Mouse (Mus musculus) liver, adult 2 months (tissue): ENCODE measurements around the gene Ppp1r37. TPM values are rescaled to one million over a fixed set of nuclear protein-coding genes. Genes with fewer than 3 reads are reported as not detected.

ENCODE experiments used
- DNase-seq: peaks from one replicate; pipeline ENCODE4 v3.0.0-alpha.2; 2011; ENCODE audit warnings: low read depth, low spot score; ENCODE audit errors: extremely low read depth
- H3K27ac ChIP-seq: fragments of 200-500 bp; replicated peaks from 2 replicates; pipeline ENCODE4 v1.5.1; 2012; ENCODE audit warnings: low read depth, mild to moderate bottlenecking, control low read depth, inconsistent platforms, low read length; ENCODE audit not compliant: insufficient read depth
- H3K27me3 ChIP-seq: fragments of 200-500 bp; 2 replicates; pipeline ENCODE4 v1.6.1; 2012; ENCODE audit warnings: mild to moderate bottlenecking, moderate library complexity, low read length, inconsistent platforms; ENCODE audit not compliant: control insufficient read depth, insufficient read depth
- H3K36me3 ChIP-seq: fragments of 200-500 bp; 2 replicates; pipeline ENCODE4 v1.6.1; 2012; ENCODE audit warnings: low read length, inconsistent platforms; ENCODE audit not compliant: control insufficient read depth, insufficient read depth
- H3K4me1 ChIP-seq: fragments of 200-500 bp; 2 replicates; pipeline ENCODE4 v1.6.1; 2011; ENCODE audit warnings: low read length; ENCODE audit not compliant: control insufficient read depth, insufficient read depth
- H3K4me3 ChIP-seq: fragments of 200-500 bp; 2 replicates; pipeline ENCODE4 v1.5.1; 2011; ENCODE audit warnings: low read depth, mild to moderate bottlenecking, control low read depth, low read length, moderate library complexity; ENCODE audit not compliant: insufficient read depth
- H3K79me2 ChIP-seq: fragments of 200-500 bp; 2 replicates; pipeline ENCODE4 v1.6.1; 2012; ENCODE audit warnings: inconsistent platforms, mild to moderate bottlenecking, low read length, moderate library complexity; ENCODE audit not compliant: control insufficient read depth, insufficient read depth
- H3K9ac ChIP-seq: fragments of 200-500 bp; 2 replicates; pipeline ENCODE4 v1.6.1; 2012; ENCODE audit warnings: low read depth, mild to moderate bottlenecking, control low read depth, inconsistent platforms, low read length
- CTCF ChIP-seq: fragments of 200-500 bp; IDR thresholded peaks from 2 replicates; pipeline ENCODE4 v1.5.1; 2011; ENCODE audit warnings: low read depth, low read length, control low read depth
- POLR2A ChIP-seq: fragments of 200-500 bp; IDR thresholded peaks from 2 replicates; pipeline ENCODE4 v1.6.1; 2011; ENCODE audit warnings: low read length, control low read depth; ENCODE audit not compliant: insufficient read depth; ENCODE audit errors: extremely low read depth
- WGBS: fragments of 180-500 bp; shearing (Covaris S2); methylation state at CpG from one replicate; pipeline ENCODE4 v1.1.7; 2018; 5-methylcytosine and 5-hydroxymethylcytosine counted together
- polyA plus RNA-seq: library from polyadenylated mRNA; depleted of rRNA; stranded (reverse); fragments of >200 nt; gene quantifications from 2 replicates; pipeline ENCODE4 v1.2.3, GENCODE M21; 2012
- total RNA-seq: library from RNA; depleted of rRNA; stranded (reverse); fragments of >200 nt; gene quantifications from 2 replicates; pipeline ENCODE4 v1.2.3, GENCODE M21; 2014

Gene Ppp1r37
- total and polyA plus RNA-seq, 2 experiments = 25.0 to 84.2 TPM

GRCm38 (mm10) chr7:19501658-19502057 is 61.2 kb downstream of the Ppp1r37 start:
- 79% methylated on average over 4 of the region's 4 CpGs for WGBS
- H3K27ac ChIP-seq = peak overlapping the region; percentile 75

GRCm38 (mm10) chr7:19500420-19501363 is 62.2 kb downstream of the Ppp1r37 start:
- Histone ChIP-seq H3K27ac (peak overlapping the region; percentile 75), H3K36me3 (no peaks in the 10 kb centered on the region), H3K4me1 (peaks cover 15% of the 10 kb centered on the region), H3K27me3 (no peaks in the 10 kb centered on the region), H3K4me3 (no peak overlapping the region), H3K79me2 (no peaks in the 10 kb centered on the region), H3K9ac (no peak overlapping the region)
- peak; percentile 58 for DNase-seq
- WGBS = 46% methylated on average over 12 of the region's 12 CpGs
- TF ChIP-seq POLR2A (no peak), CTCF (no peak)

More at GRCm38 (mm10) chr7:19501658-19502057, 61.2 kb downstream of the Ppp1r37 start:
- Histone ChIP-seq H3K9ac (no peak overlapping the region), H3K4me1 (peaks cover 15% of the 10 kb centered on the region), H3K27me3 (no peaks in the 10 kb centered on the region), H3K79me2 (no peaks in the 10 kb centered on the region), H3K4me3 (no peak overlapping the region), H3K36me3 (no peaks in the 10 kb centered on the region)
- no peak for TF ChIP-seq POLR2A
- no peak for TF ChIP-seq CTCF
- DNase-seq = no peak

- WGBS = under 1% methylated on average over 4 of the region's 4 CpGs
- TF ChIP-seq POLR2A = no peak
- no peak for TF ChIP-seq CTCF
- Histone ChIP-seq H3K4me1 (peaks cover 15% of the 10 kb centered on the region), H3K9ac (no peak overlapping the region), H3K36me3 (no peaks in the 10 kb centered on the region), H3K27me3 (no peaks in the 10 kb centered on the region), H3K27ac (peak overlapping the region; percentile 24), H3K79me2 (no peaks in the 10 kb centered on the region), H3K4me3 (no peak overlapping the region)
- peak; percentile 86 for DNase-seq
Measured at GRCm38 (mm10) chr7:19498326-19498725, 64.5 kb downstream of the Ppp1r37 start.

DNA sequence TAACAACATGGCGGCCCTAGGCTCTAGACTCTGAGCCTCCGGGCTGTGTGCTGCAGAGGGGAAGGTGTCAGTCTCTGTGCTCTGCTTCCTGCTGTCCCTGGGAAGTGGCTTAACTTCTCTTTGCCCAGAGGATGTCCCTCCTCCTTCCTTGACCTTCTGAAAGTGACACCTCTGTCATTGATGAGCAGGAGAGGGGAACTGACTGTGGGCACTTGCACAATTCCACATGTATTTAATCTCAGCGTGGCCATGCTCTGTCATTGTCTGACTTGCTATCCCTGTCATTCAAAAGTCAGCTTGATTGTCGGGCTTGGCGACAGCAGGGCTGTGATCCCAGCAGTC is 66.7 kb downstream of the Ppp1r37 start:
- Histone ChIP-seq H3K79me2 (no peaks in the 10 kb centered on the region), H3K27me3 (no peaks in the 10 kb centered on the region), H3K36me3 (no peaks in the 10 kb centered on the region), H3K4me3 (no peak overlapping the region), H3K27ac (peak overlapping the region; percentile 26), H3K4me1 (peaks cover 15% of the 10 kb centered on the region), H3K9ac (no peak overlapping the region)
- no peak for TF ChIP-seq POLR2A
- TF ChIP-seq CTCF = no peak
- WGBS = 71% methylated on average over 5 of the region's 5 CpGs
- no peak for DNase-seq

DNA sequence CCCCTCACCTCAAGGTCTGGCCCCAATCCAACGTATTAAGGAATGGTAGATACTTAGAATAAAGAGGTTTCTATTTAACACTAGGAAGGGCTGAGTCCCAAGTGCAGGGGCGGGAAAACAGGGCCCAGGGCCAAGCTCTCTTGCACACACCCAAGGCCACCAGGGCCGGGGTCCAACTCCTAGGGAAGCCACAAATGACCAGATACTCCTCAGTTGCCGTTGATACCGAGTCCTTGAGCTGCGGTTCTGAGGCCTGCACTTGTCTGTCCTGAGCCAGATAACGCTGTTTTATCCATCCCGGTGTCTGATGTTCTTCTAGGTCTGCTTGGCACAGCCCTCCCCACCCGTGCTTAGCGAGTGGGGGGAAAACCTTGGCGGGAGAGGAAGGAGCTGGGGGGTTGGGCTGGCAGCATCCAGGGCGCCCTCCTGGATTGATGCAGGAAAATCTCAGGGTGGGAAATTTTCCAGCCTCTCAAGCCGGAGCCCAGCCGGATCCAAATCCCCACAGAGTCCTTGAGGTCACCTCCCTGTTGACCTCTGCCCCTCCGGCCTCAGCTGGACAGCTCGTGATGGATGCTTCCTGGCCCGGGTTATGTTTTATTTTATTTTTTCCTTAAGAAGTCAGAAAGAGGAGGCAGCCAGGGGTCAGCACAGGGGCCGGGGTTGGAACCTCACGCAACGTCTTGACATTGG is 67.2 kb downstream of the Ppp1r37 start:
- H3K27ac ChIP-seq = peak overlapping the region; percentile 50
- peaks cover 12% of the 10 kb centered on the region for H3K4me1 ChIP-seq
- no peaks in the 10 kb centered on the region for H3K36me3 ChIP-seq
- 69% methylated on average over 20 of the region's 20 CpGs for WGBS
- H3K9ac ChIP-seq = no peak overlapping the region
- TF ChIP-seq POLR2A = no peak
- TF ChIP-seq CTCF = no peak
- no peak for DNase-seq
- no peaks in the 10 kb centered on the region for H3K79me2 ChIP-seq
- no peak overlapping the region for H3K4me3 ChIP-seq
- H3K27me3 ChIP-seq = no peaks in the 10 kb centered on the region
